ENCODE assay signal across 24 mouse cellular contexts in genomic region chr14:101594001-101594400, GRCm38 (mm10).
"Had no signal": no experiment of that assay in that cellular context is flagged by ENCODE, and none has a peak within 500 bp of the region (broad histone marks: within the 10 kb centered on the region; RNA-seq: fewer than 3 reads in every experiment).

No protein-coding gene starts in this region.

- H3K4me2 ChIP-seq: limb, embryonic 12.5 days; limb, embryonic 15.5 days; liver, embryonic 11.5 days; lung, embryonic 14.5 days; midbrain, embryonic 13.5 days; neural tube, embryonic 12.5 days; neural tube, embryonic 15.5 days had no signal

- H3K9ac ChIP-seq: limb, embryonic 12.5 days; limb, embryonic 15.5 days; liver, embryonic 14.5 days; liver, postnatal 0 days; lung, embryonic 14.5 days; midbrain, embryonic 13.5 days; neural tube, embryonic 12.5 days; neural tube, embryonic 15.5 days had no signal

- ATAC-seq: intestine, postnatal 0 days; liver, postnatal 0 days; lung, postnatal 0 days; midbrain, embryonic 13.5 days; midbrain, embryonic 16.5 days had no signal

- H3K27ac ChIP-seq: limb, embryonic 12.5 days; limb, embryonic 15.5 days; liver, embryonic 14.5 days; midbrain, embryonic 10.5 days; midbrain, embryonic 13.5 days; neural tube, embryonic 12.5 days; neural tube, embryonic 15.5 days had no signal

- DNase-seq: kidney, adult 2 months; kidney, postnatal 25 days; layer of hippocampus, postnatal 36 days; left cerebral cortex, postnatal 4 days; liver, postnatal 0 days; lung, embryonic 14.5 days; right cerebral cortex, adult 18-20 months; right cerebral cortex, postnatal 14 days; right cerebral cortex, postnatal 4 days; thymus, adult 18-20 months; thymus, postnatal 36 days had no signal

- H3K4me3 ChIP-seq: limb, embryonic 12.5 days; limb, embryonic 15.5 days; megakaryocyte, embryonic 14.5 days; midbrain, embryonic 10.5 days; midbrain, embryonic 13.5 days; myocyte; neural tube, embryonic 12.5 days; neural tube, embryonic 15.5 days had no signal

- H3K36me3 ChIP-seq: limb, embryonic 12.5 days; limb, embryonic 15.5 days; midbrain, embryonic 10.5 days; midbrain, embryonic 13.5 days; neural tube, embryonic 12.5 days; neural tube, embryonic 15.5 days had no signal

- H3K4me1 ChIP-seq: limb, embryonic 12.5 days; limb, embryonic 15.5 days; megakaryocyte, embryonic 14.5 days; midbrain, embryonic 13.5 days; neural tube, embryonic 12.5 days; neural tube, embryonic 15.5 days had no signal

- H3K9me3 ChIP-seq: limb, embryonic 12.5 days; limb, embryonic 15.5 days; midbrain, embryonic 13.5 days; neural tube, embryonic 12.5 days; neural tube, embryonic 15.5 days had no signal

- H3K27me3 ChIP-seq: limb, embryonic 12.5 days; limb, embryonic 15.5 days; megakaryocyte, embryonic 14.5 days; midbrain, embryonic 13.5 days; neural tube, embryonic 12.5 days; neural tube, embryonic 15.5 days had no signal
